Mouse (Mus musculus) gastrocnemius, postnatal 10 days (tissue): ENCODE measurements at regions not wholly inside any gene's neighbourhood (a gene's known extent, or its start where the extent isn't known, plus 50 kb on each side); places are given as distances from the start of the nearest gene placed in this dataset.

Experiments used
- DNase-seq: peaks from one replicate; pipeline ENCODE4 v3.0.0; 2021; ENCODE audit warnings: mixed read lengths

DNA sequence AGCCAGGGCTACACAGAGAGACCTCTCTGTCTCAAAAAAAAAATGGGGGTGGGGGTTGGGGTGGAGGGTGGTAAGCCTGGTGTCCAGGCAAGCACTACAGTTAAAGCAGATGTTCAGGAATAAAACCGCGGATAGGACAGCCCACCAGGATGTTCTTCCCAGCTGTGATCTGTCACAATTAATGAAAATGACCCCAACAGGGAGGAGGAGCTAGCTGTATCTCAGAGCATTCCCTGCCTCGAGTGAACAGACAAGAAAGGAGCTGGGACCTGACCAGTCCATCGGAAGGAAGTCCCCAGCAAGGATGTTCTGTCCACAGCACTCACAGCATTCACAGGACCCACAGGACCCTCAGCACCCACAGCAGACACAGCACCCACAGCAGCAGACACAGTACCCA is 80.4 kb downstream of the Utp6 start:
- DNase-seq, result no peak

DNA sequence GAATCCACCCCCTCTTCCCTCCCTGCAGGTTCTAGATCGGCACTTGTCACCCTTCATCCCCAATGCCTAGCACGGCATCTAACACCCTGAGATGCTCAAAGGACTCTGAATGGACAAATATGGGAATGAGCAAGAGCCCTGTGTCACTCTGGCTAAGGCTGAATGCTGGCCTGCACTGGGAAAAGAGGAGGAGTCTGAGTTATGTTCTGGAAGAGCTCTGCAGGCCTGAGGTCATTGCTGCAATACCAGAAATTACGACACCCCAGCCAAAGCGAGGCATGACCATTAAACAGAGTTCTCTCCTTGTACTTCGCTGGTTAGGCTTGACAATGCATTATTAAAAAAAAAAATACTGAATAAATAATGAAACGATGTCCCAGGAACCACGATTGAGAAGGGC is 84.1 kb downstream of the Utp6 start:
- DNase-seq, result peak; percentile 30

- DNase-seq, result no peak
Measured at GRCm38 (mm10) chr11:79877184-79877745, 84.9 kb downstream of the Utp6 start.

DNA sequence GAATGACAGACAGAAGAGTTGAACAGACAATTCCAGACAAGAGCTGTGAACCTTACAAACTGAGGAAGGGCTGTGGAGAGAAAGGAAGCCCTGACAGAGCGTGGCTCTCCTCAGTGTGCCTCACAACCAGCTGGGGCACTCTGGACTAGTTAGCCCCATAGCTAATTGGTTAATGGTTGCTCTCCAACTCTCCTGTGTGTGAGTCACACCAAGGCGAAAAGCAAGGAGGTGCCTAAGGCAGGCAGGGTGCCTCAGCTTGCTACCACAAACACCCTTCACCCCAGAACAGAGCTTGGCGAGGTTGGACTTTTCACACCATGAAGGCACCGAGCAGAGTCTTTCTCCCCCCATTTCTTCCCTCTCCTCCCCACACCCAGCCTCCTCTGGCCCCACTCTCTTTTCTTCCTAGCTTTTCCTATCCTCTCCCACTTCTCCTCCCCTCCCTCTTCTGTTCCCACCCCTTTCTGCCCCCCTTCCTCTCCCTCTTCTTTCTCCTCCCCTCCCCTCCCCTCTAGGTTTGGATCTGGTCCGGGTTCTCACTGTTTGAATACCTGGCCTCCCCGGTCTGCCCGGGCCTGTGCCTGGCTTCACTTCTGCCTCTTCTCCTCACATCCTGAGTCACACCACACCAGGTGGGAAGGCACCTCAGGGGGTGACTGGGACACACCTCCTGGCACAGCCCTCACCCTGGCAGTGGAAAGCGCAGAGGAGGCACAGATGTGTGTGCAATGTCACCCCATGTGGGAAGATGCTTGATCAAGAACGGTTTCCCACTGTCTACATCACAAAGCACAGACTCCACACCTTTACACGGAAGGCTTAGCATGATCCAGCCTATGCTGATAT is 90.2 kb downstream of the Utp6 start:
- DNase-seq, result no peak

DNA sequence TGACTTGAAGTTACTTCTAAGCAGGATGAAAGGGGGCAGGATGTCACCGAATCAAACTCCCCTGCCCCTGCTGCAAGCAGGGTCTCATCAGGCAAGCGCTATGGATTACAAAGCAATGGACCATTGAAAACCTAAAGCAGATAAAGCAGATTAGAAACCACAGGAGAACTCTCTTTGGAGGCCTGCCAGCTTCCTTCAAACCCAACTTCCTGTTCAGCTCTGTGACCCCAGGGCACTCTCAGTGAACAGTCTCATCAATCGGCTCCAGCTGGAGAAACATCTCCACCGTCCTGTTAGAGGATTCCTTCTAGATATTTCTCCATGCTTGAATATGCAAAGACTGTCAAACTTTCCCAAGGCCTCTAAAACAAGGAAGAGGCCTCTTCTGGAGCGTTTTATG is 92.0 kb downstream of the Utp6 start:
- peak; percentile 38 for DNase-seq

DNA sequence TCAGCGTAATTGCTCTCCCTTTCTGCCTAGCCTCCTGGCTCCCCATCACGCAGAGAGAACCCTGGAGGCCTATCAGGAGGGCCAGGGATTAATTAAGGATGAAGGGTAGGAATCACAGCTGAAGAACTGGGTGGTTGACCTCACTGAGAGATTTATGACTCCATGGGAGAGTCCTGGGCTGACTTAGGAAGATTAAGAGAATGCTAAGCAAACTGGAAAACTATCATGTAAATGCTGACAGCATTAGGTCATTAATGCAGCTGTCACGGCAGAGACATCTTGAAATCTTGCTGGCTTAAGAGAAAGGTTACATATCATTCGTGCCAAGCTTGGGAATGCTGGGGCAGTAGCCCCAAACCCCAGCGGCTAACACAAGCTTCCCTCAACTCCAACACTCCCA is 93.2 kb downstream of the Utp6 start:
- no peak for DNase-seq

- no peak for DNase-seq
Measured at GRCm38 (mm10) chr11:79864836-79865235, 97.4 kb downstream of the Utp6 start.

- DNase-seq, result no peak
Measured at GRCm38 (mm10) chr11:79863487-79864175, 98.6 kb downstream of the Utp6 start.

GRCm38 (mm10) chr11:79860611-79861067 is 101.6 kb downstream of the Utp6 start:
- DNase-seq, result no peak

- DNase-seq, result no peak
Measured at GRCm38 (mm10) chr11:79856376-79856775, 105.8 kb downstream of the Utp6 start.

DNA sequence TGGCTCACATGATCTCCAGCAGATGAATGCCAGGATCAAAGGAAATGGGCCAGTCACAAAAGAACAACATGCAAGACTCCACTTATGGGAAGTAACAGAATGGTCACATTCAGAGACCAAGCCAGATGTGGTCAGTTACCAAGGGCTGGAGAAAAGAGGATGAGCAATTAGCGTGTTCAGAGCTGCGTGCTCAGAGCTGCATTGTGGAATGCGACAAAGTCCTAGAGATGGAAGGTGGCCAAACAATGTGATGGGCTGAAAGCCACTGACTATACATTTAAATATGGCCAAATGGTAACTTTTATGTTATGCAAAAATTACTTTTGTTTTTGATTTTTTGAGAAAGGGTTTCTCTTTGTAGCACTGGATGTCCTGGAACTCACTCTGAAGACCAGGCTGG is 112.6 kb downstream of the Utp6 start:
- no peak for DNase-seq

DNA sequence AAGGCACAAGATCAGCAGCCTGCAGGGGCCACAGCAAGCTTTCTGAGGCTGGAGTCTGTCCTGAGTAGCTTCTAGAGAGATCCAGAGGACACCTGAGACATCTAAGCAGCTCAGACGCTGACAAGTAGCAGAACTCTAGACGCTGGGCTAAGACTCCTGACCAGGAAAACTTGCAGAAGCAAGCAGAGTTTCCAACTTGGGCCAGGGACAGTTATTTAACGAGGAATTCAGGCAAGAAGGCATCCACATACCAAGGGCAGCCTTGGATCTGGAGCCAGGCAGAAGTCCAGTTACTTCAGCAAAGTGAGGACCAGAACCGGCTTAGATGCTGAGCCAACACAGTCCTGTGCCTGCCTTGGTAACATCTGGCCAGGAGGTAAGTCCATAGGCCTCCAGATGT is 117.8 kb downstream of the Utp6 start:
- DNase-seq, result no peak

- DNase-seq, result no peak
Measured at GRCm38 (mm10) chr11:79843021-79843420, 119.2 kb downstream of the Utp6 start.

DNA sequence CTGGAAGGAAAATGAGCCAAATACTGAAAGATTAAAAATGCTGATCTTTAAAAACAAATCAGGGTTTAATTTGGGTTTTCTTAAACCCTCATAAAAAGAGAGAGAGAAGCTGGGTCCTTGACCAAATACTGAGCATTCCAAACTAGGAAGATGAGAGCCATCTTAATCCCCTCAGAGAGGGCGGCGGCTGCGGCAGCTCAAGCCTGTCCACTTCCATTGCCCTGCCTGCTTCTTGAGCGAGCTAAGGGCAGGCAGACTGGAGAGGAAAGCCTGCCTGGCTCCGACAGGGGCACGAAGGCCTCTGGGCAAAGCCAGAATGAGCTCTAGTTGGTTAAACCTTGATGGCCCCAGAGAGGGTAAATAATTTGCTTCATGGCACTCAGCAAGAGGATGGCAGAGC is 122.2 kb downstream of the Utp6 start:
- DNase-seq, result no peak

GRCm38 (mm10) chr11:79838051-79838450 is 124.1 kb downstream of the Utp6 start:
- no peak for DNase-seq

DNA sequence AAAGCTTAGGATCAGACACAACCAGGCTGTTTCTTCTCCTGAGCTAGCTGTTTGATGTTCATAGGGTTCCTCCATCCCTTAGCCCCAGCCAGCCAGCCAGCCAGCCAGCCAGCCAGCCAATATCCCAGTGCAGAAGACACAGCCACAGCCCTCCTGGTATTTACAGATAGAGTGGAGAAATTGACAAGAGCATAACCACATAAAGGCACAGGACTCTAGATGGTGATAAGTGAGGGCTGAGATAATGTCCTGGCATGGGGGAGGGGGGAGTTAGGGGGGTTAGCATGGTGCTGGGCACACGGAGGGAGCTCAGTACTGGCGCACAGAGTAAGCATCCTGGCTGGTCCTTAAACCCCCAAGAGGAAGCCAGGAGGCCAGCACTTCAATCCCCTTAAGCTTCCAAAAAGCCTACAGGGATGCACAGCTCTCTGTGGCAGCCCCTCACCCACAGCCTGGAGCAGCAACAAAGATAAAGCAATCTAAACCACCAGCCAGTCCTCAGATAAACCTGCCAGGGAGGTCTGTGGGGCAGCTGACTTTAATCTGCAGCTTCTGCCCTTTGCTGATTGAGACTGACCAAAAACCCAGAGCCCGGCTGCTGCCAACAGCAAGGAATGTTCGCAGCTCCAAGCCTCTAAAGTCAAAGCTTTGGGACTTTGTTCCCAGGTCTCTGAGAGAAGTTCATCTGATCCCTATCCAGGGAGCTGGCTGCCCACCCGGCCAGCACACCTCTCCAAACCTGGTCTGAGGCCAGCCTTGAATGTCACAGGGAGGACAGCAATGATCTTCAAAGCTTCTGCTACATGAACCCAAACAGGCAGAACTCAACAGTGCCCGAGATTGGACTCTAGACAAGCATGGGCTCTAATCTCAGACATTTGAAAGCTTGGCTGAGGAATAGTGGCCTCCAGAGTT is 124.9 kb downstream of the Utp6 start:
- DNase-seq, result peak; percentile 38

DNA sequence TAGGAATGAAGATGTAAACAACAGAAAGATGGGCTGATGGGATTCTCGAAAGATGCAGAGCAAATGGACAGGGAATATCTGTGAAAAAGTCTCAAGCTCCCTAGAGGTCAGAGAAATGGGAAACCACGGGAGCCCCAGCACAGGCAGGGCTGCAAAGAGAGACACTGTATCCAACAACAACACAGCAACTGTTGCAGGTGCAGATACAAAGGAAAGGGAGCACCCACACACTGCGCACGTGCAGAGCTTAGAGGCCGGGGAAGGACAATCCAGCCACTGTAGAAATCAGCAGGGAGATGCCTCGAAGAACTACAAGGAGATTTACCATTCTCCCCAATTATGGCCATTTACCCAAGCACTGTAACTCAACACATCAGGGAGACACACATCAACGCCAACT is 126.3 kb downstream of the Utp6 start:
- DNase-seq, result no peak

GRCm38 (mm10) chr11:79833817-79834216 is 128.4 kb downstream of the Utp6 start:
- no peak for DNase-seq

DNA sequence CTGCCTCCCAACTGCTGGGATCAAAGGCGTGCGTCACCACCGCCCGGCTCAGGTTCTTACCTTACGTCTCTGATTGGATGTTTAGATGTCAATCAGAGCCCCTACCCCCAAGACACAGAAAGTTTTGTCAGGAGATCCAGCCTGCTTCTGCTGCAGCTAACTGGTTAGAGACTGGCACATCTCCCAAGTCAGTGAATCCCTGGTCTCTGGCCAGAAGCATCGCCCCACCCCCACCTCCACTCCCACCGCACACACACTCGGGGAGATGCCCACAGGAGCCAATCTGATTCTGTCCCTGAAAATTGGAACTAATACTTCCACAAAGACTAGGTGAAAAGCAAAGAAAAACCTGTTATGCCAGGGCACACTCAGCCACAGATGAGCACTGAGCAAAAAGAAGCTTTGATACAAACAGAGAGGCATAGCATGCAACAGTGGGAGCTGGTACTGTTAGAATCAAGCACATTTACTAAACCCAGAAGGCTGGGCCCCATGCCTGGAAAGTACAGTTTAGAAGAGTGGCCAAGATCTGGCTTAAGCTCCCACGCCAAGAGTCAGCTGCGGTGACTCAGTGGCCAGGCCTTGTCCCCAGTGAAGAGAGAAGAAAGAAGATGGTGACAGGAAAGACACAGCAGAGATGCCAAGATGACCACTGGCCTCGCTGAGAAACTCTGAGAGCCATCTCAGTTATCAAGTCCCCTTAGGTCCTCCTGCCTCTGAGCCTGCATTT is 130.4 kb downstream of the Utp6 start:
- DNase-seq, result peak; percentile 61

DNA sequence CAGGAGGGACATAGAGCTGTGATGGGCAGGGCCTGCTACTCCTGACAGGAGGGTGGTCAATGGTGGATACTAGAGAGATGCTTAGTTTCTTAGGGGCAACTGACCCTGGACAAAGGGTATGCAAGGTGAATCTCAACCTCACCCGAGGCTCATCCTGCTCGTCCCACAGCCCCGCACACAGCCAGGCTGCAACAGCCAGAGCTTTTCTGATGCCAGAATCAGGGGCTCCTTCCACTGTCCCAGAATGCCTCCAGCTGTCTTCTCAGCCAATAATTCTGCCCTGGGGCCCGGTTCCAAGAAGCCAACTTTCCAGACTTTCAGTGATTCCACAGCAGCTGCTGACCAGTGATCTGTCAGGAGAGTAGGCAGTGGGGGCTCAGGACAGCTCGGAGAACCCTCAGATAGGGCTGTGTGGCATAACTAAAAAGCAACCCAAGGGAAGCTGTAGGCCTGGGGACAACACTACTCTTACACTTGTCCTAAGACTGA is 131.6 kb downstream of the Utp6 start:
- DNase-seq, result peak; percentile 55

- DNase-seq, result no peak
Measured at GRCm38 (mm10) chr11:79827034-79827433, 135.2 kb downstream of the Utp6 start.
